Mouse (Mus musculus) bone marrow, adult 2 months (tissue): ENCODE results near the gene Col4a2. TPM values are rescaled to one million over a fixed set of nuclear protein-coding genes. Genes with fewer than 3 reads are reported as not detected.
A peak's percentile ranks its signal among the peaks of the same experiment; 100 is the strongest.

Experiments
- H3K27ac ChIP-seq: fragments of 200-500 bp; 2 replicates; pipeline ENCODE4 v1.5.1; 2012; ENCODE audit warnings: low read depth, mild to moderate bottlenecking, control low read depth, inconsistent platforms, low read length; ENCODE audit not compliant: control insufficient read depth, poor library complexity, insufficient read depth
- H3K4me1 ChIP-seq: fragments of 200-500 bp; 2 replicates; pipeline ENCODE4 v1.6.1; 2011; ENCODE audit warnings: low read length; ENCODE audit not compliant: control insufficient read depth, insufficient read depth
- H3K4me3 ChIP-seq: fragments of 200-500 bp; replicated peaks from 2 replicates; pipeline ENCODE3; 2011; ENCODE audit warnings: mild to moderate bottlenecking, low read depth, low read length, control low read depth; ENCODE audit not compliant: control insufficient read depth
- CTCF ChIP-seq: fragments of 200-500 bp; IDR thresholded peaks from 2 replicates; pipeline ENCODE4 v1.5.1; 2011; ENCODE audit warnings: low read length, control low read depth; ENCODE audit not compliant: control insufficient read depth, insufficient read depth
- POLR2A ChIP-seq: fragments of 200-500 bp; IDR thresholded peaks from 2 replicates; pipeline ENCODE4 v1.6.1; 2011; ENCODE audit warnings: low read depth, mild to moderate bottlenecking, control low read depth, low read length, borderline replicate concordance; ENCODE audit not compliant: control insufficient read depth
- WGBS: fragments of 180-500 bp; shearing (Covaris S2); methylation state at CpG from one replicate; pipeline ENCODE4 v1.1.7; 2018; 5-methylcytosine and 5-hydroxymethylcytosine counted together
- polyA plus RNA-seq: library from polyadenylated mRNA; stranded (reverse); fragments of >200 nt; gene quantifications from 2 replicates; pipeline ENCODE4 v1.2.4, GENCODE M21; 2011; ENCODE audit warnings: low replicate concordance; ENCODE audit not compliant: missing spikeins, insufficient read depth, insufficient read length

The Col4a2 gene
- polyA plus RNA-seq, 1 experiment = 3.9 TPM

GRCm38 (mm10) chr8:11419645-11420044 lies 107.0 kb downstream of the Col4a2 start:
- Histone ChIP-seq H3K27ac (no peak overlapping the region), H3K4me3 (no peak overlapping the region), H3K4me1 (no peaks in the 10 kb centered on the region)
- TF ChIP-seq POLR2A = no peak
- TF ChIP-seq CTCF = peak; percentile 79
- WGBS = 15% methylated on average over 2 of the region's 2 CpGs

GRCm38 (mm10) chr8:11421105-11421504 lies 108.5 kb downstream of the Col4a2 start:
- Histone ChIP-seq H3K27ac (no peak overlapping the region), H3K4me3 (no peak overlapping the region), H3K4me1 (no peaks in the 10 kb centered on the region)
- WGBS = 62% methylated on average over 14 of the region's 14 CpGs
- no peak for TF ChIP-seq POLR2A
- TF ChIP-seq CTCF = peak; percentile 71

- Histone ChIP-seq H3K27ac (no peak overlapping the region), H3K4me1 (no peaks in the 10 kb centered on the region), H3K4me3 (no peak overlapping the region)
- 72% methylated on average over 6 of the region's 6 CpGs for WGBS
- TF ChIP-seq POLR2A (no peak), CTCF (no peak)
These were observed 109.4 kb downstream of the Col4a2 start for GRCm38 (mm10) chr8:11421968-11422367.

- Histone ChIP-seq H3K4me1 (no peaks in the 10 kb centered on the region), H3K27ac (no peak overlapping the region), H3K4me3 (no peak overlapping the region)
- 69% methylated on average over 7 of the region's 7 CpGs for WGBS
- TF ChIP-seq CTCF (no peak), POLR2A (no peak)
These were observed 110.5 kb downstream of the Col4a2 start for GRCm38 (mm10) chr8:11423091-11423490.

GRCm38 (mm10) chr8:11430688-11431087 lies 118.1 kb downstream of the Col4a2 start:
- Histone ChIP-seq H3K4me3 (no peak overlapping the region), H3K27ac (no peak overlapping the region), H3K4me1 (no peaks in the 10 kb centered on the region)
- WGBS = 54% methylated on average over 5 of the region's 5 CpGs
- TF ChIP-seq POLR2A = no peak
- TF ChIP-seq CTCF = peak; percentile 79

GRCm38 (mm10) chr8:11437862-11438261 lies 125.3 kb downstream of the Col4a2 start:
- no peaks in the 10 kb centered on the region for H3K4me1 ChIP-seq
- TF ChIP-seq POLR2A (no peak), CTCF (no peak)
- 92% methylated on average over 12 of the region's 12 CpGs for WGBS
- H3K4me3 ChIP-seq = no peak overlapping the region
- no peak overlapping the region for H3K27ac ChIP-seq

GRCm38 (mm10) chr8:11441291-11441690 lies 128.7 kb downstream of the Col4a2 start:
- 83% methylated on average over 6 of the region's 6 CpGs for WGBS
- TF ChIP-seq CTCF (no peak), POLR2A (no peak)
- no peaks in the 10 kb centered on the region for H3K4me1 ChIP-seq
- H3K4me3 ChIP-seq = no peak overlapping the region
- no peak overlapping the region for H3K27ac ChIP-seq

- no peak overlapping the region for H3K4me3 ChIP-seq
- WGBS = 76% methylated on average over 9 of the region's 9 CpGs
- no peak overlapping the region for H3K27ac ChIP-seq
- TF ChIP-seq POLR2A = no peak
- H3K4me1 ChIP-seq = no peaks in the 10 kb centered on the region
These were observed 131.0 kb downstream of the Col4a2 start for GRCm38 (mm10) chr8:11443611-11444010.

- H3K4me1 ChIP-seq = no peaks in the 10 kb centered on the region
- no peak for TF ChIP-seq POLR2A
- TF ChIP-seq CTCF = no peak
- H3K4me3 ChIP-seq = no peak overlapping the region
- no peak overlapping the region for H3K27ac ChIP-seq
- WGBS = 67% methylated on average over 7 of the region's 7 CpGs
These were observed 131.6 kb downstream of the Col4a2 start for GRCm38 (mm10) chr8:11444216-11444615.
